Mouse (Mus musculus): ENCODE data around the gene Hoxa10. TPM values are rescaled to one million over a fixed set of nuclear protein-coding genes. Genes with fewer than 3 reads are reported as not detected.
A peak's percentile ranks its signal among the peaks of the same experiment; 100 is the strongest.

The Hoxa10 gene
- polyA plus RNA-seq, 1 experiment: 93.6 TPM

GRCm38 (mm10) chr6:52230516-52231165, 10.0 kb downstream of the Hoxa10 start, which contains the start of gene Hoxa9:
TSS of gene Hoxa9 (minus strand) at chr6:52231089.
- DNase-seq (ENCODE audit: low spot score): peak; percentile 59

- peak; percentile 74 for DNase-seq (ENCODE audit: low spot score)
Observed at GRCm38 (mm10) chr6:52229558-52230416, 10.9 kb downstream of the Hoxa10 start.

GRCm38 (mm10) chr6:52228475-52229465, 11.9 kb downstream of the Hoxa10 start:
- peak; percentile 66 for DNase-seq (ENCODE audit: low spot score)

GRCm38 (mm10) chr6:52227470-52228222, 13.0 kb downstream of the Hoxa10 start:
- peak; percentile 31 for DNase-seq (ENCODE audit: low spot score)

GRCm38 (mm10) chr6:52226569-52227257, 13.9 kb downstream of the Hoxa10 start:
- peak; percentile 62 for DNase-seq (ENCODE audit: low spot score)

GRCm38 (mm10) chr6:52225612-52226568, 14.8 kb downstream of the Hoxa10 start:
- DNase-seq (ENCODE audit: low spot score): peak; percentile 90

DNA sequence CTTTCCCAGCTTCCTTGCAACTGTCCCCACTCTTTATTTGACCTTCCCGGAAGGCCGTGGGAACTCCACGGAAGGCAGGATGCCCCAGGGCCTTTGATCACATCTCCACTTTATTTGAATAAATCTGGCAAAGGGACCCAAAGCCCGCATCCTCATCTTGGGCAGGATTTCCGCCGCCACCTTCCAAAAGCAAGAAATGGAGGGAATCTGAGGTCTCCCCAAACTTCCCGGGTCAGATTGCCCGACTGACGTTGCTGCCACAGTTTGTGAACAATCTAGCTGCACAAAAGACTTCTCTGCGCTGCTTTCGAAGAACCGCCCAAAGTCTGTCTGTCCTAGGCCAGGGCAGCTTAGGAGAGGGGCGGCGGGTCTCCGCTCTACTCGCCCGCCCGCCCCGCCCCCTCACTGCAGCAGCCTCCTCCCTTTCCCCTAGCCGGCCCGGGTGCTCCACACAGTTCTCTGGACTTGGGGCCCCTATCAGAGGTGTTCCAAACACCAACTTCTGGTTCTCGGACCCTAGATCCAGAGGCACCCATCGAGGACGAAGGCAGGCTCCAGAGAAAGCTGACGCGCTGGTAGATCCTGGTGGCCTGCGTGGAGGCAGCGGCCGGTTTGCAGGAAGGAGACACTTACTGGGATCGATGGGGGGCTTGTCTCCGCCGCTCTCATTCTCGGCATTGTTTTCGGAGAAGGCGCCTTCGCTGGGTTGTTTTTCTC, 15.6 kb downstream of the Hoxa10 start:
- DNase-seq (ENCODE audit: low spot score): peak; percentile 30

DNA sequence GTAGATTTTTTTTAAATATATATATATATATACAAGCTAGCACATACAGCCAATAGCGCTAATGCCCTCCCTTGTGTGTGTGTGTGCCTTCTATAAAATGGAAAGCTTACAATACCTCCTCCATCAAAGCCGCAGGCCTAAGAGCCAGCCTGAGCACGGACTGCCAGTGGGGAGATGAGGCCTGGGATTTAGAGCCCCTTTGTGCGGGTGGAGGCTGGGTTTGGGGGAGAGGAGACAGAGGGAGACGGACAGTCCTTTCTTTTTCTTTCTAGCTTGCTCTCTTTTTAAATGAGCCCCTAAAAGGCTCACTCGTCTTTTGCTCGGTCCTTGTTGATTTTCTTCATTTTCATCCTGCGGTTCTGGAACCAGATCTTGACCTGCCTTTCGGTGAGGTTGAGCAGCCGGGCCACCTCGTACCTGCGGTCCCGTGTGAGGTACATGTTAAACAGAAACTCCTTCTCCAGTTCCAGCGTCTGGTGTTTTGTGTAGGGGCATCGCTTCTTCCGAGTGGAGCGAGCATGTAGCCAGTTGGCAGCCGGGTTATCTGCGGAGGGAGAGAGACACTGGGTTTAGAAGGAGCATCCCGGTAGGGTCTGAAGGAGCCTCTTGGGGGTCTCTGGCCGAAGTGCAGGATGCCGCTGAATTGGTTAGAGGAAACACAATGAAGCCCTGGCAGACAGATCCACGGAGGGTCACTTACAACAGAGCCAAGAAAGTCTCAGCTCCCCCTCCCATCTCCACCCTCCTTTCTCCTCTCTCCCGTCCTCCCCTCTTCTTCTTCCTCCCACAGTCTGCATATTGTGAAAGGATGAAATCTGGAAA, 16.5 kb downstream of the Hoxa10 start:
- DNase-seq (ENCODE audit: low spot score): peak; percentile 44

GRCm38 (mm10) chr6:52222729-52223128, 17.9 kb downstream of the Hoxa10 start:
- DNase-seq (ENCODE audit: low spot score): no peak

DNA sequence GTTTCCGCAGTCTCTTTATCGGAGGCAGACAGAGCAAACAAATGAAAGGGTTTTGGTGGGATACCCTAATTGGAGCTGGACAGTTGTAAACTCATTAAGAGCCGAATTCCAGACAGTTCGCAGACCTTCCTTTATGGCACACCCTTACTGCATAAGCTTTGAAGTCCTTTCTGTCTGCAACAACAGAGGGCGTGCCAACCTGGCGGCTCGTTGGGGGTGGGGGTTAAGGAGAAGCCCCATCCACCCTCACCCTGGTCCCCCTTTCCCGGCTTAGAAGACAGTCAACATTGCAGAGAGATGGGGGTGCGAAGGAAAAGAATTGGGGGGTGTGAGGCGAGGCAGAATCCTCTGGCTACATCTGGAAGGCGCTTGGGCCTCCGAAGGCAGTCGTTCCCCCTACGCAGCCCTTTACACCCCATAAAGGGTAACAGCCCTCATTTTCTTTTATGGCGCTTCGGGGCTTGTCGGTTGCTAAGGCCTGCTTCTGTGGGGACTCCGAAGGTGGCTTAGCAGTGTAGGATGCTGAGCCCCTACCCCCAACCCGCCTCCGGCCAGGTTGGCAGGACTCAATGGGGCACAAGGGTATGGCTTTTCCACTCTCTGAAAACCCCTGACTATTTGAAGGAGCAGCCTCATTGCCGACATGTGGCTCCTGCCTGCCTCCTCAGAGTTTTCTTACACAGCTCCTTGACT, 18.5 kb downstream of the Hoxa10 start:
- no peak for DNase-seq (ENCODE audit: low spot score)

DNA sequence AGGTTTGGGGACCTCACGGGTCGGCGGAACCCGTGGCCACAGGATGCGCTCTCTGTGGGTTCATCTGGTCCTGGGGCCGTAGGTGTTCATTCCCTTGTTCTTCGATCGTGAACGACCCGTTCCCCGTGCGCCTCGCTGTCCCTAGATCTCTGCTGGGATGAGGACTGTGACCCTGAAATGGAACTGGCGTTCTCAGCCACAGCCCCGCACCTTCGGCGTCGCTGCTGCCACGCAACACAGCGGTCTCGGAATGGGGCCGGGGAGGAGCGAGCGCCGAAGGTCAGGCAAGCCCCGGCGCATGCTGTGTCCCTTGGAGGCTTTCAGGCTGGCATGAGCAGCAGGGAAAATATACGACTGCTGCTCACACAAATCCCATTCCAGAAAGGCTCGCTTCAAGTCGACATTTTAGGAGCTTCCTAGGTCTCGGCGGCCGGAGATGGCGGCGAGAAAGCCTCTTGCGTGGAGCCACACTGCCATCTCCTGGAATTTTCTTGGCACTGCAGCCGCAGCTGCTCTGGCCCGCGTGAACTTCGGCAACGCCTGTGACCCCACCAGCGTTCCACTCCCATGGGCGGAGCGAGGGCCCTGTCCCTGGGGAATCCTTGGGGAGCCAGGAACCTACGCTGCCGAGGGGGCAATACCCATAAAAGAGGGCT, 19.2 kb downstream of the Hoxa10 start, which contains the start of gene Hoxa7:
TSS of gene Hoxa7 (minus strand) at position 518 of the 656 bp plus-strand sequence.
- DNase-seq (ENCODE audit: low spot score): peak; percentile 90

DNA sequence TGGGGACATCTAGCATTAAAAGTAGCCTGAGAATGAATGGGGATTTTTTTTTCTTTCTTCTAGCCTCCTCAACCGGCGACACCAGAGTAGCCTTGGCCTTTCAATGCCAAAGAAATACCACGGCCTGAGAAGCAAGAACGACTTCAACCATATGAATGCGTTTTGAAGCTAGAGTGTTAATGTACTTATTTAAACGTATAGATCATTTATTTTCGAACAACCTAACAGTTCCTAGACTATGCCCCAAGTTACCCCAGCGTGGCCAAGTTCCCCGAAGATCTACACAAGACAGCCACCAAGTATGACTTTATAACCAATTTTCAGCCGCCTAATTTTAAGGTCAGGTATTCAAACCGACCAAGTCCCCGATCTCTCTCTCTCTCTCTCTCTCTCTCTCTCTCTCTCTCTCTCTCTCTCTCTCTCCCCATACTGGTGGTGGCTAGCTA, 19.8 kb downstream of the Hoxa10 start:
- DNase-seq (ENCODE audit: low spot score): no peak

GRCm38 (mm10) chr6:52220003-52220864, 20.4 kb downstream of the Hoxa10 start:
- peak; percentile 62 for DNase-seq (ENCODE audit: low spot score)

GRCm38 (mm10) chr6:52219234-52219942, 21.3 kb downstream of the Hoxa10 start:
- no peak for DNase-seq (ENCODE audit: low spot score)

All from urinary bladder, adult 2 months (tissue).